Mouse (Mus musculus) common myeloid progenitor, adult 5-6 weeks (primary cell): ENCODE data around the gene Gsto2. TPM values are rescaled to one million over a fixed set of nuclear protein-coding genes. Genes with fewer than 3 reads are reported as not detected.
"Not testable (repeated sequence)": the region's sequence is repeated elsewhere in the genome, so short reads cannot be mapped to it uniquely, and the experiment has no call there.

Experiments used
- ATAC-seq: replicated peaks from 2 replicates; pipeline ENCODE4 v1.8.0; 2016; ENCODE audit warnings: low read depth, mild to moderate bottlenecking, moderate TSS enrichment, inconsistent platforms; ENCODE audit not compliant: poor library complexity, severe bottlenecking
- total RNA-seq: library from RNA; stranded (forward); fragments of 200-1000, 187-1606 nt; gene quantifications from 2 replicates; pipeline ENCODE4 v1.2.3, GENCODE M21; 2017

The Gsto2 gene
- not detected in 2 replicates for total RNA-seq

DNA sequence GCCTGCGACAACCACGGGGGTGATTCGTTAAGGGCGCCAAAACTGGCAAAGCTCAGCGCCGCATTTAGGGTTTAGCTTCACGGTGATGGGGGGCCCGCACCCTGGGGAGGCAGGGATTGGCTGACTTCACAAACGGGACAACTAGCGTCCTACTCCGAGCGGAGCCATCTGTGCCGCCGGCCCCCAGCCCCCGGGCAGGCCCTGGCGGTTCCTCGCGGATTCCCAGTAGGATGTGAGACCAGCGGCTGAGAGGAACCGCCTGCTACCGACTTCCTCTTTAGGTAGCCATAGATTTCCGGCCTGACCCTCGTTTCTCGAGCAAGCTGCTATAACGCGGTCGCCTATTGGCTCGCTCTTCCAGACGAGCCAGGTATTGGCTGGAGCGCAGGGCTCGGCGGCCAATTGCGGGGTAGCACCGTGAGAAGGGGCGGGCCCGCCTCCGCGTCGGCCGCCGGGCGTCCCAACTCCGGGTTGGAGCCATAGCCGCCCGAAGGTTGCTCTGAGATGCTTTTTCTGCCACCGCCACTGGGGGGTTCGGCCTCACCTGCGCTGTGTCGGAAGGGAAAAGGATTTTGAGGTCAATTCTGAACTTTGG lies at the start of gene Gsto2:
Gene Gsto2 (plus strand): TSS at position 182 of the 595 bp plus-strand sequence.
- ATAC-seq, result peak; percentile 99

- ATAC-seq, result no peak
Measured at GRCm38 (mm10) chr19:47817692-47818091, 47.6 kb upstream of the Gsto2 start.

DNA sequence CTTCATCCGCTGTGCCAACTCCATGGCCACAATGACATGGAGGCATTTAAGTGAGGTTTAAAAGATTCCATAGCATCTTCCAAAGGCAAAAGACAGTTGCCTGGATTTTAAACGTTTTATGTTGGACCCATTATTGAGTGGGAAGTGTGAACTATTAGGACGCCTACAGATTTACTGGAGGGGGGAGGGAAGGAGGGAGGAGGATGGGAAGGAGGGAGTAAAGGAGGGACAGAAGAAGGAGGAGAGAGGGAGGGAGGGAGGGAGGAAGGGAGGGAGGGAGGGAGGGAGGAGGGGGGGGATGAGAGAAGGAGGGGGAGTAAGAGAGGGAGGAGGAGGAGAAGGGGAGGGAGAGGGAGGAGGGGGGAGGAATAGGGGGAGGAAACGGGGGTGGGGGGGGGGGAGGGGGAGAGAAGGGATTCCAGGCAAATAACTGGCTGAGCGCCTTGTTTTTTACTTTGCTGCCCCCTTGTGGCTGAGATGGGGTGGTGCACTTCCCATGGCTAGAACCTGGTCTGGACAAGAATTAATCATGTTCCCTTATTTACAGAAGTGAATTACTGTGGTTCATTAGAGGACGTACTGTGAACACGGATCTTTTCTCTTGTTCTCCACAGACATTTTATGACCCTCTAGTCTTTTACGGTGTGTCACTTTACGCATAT lies 44.4 kb upstream of the Gsto2 start:
- peak; percentile 92 for ATAC-seq

- ATAC-seq, result peak; percentile 72
Measured at GRCm38 (mm10) chr19:47821494-47821872, 43.9 kb upstream of the Gsto2 start.

DNA sequence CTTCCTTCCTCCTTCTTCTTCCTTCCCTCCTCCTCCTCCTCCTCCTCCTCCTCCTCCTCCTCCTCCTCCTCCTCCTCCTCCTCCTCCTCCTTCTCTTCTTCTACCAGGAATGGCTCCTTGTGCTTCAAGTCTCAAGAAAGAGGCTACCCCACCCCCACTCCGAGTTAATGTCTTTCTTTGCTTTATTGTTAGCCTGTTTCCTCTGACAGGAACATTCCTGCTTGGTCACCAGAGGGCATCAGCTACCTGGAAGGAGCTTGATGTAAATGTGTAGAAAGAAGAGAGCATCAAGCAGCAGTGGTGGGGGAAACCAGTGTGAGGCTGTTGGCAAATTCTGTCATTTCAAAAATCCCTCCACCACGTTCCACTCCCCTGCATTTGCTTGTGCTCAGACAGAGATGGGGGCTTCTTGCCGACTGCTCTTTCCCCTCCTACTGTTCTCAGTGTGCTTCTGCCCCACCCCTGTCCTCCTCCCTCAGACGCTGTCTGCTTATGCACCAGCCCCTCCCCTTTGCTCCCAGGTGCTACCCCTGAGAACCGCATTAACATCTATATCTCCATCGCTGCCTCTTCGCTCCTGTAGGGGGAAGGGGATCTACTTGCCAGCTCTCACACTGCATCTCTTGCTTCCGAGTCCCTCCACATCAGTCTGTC lies 43.1 kb upstream of the Gsto2 start:
- ATAC-seq, result no peak

GRCm38 (mm10) chr19:47824026-47824425 lies 41.3 kb upstream of the Gsto2 start:
- no peak for ATAC-seq

DNA sequence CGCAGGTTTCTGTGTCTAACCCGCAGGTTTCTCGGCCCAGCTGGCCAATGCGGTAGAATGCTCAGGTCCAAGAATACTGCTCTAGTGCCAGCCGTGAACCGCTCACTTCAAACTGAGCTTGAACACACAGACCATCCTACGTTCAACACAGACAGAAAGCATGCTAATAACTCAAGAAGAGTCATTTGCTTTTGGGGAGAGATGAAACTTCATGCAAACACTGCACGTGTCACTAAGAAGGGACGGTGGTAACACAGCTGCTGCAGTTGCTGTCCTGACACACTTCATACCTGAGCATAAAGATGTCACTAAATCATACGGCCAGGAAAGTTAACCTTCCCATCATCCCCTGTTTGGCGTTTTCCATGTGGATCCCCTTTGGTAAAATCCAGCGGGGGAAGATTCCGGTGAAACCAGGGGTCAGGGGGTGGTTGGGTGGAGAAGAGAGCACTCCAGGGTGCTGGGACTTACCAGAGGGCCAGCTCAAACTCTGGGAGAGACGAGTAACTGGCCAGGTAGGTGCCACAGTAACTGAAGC lies 35.4 kb upstream of the Gsto2 start:
- ATAC-seq, result no peak

- ATAC-seq, result no peak
Measured at GRCm38 (mm10) chr19:47831111-47831510, 34.2 kb upstream of the Gsto2 start.

DNA sequence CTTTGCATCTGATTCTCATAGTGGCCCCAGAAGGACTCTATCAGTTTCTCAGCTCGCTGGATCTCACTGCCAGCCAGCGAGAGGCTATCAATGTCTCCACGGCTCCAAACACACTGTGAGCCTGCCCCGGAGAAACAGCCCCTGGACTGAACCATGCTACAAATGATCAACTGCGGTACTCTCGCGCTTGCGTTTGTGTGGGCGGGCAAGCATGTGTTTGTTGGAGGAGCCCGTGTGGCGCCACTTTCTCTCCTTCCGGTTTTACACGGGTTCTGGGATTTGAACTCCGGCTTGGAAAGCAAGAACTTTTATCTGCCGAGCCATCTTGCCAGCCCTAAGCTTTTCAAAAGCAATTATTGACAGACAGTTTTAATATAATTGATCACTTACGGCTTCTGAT lies 33.0 kb upstream of the Gsto2 start:
- ATAC-seq, result no peak

DNA sequence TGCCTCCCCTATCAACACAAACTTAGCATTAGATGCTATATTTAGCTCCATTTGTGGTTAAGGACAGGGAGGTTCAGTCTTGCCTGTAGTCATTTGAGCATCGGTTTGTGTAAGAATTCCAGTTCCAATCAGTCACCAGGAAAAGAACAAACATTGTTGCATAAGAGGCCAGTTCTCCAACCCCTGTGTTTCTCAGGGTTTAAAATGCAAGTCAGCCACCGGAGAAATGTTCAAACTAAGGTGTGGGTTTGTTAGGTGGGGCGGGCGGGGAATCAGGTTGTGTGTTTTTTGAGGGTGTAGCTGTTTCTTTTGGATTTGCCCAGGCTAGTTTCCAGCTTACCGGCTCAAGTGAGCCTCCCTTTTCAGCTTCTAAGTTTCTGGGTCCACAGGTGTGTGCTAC lies 30.7 kb upstream of the Gsto2 start:
- ATAC-seq, result no peak

DNA sequence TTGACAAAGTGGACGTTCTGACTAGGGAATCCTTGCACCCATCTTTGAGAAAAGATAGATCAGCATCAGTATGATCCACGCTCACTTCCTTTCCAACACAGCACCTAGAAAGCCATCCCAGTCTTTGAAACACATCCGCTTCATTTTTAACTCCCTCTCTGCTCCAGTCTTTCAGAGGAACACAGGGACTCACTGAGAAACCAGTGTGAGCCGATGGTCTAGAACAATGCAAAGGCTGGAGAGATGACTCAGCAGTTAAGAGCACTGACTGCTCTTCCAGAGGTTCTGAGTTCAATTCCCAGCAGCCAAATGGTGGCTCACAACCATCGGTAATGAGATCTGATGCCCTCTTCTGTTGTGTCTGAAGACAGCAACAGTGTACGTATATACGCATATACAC lies 29.6 kb upstream of the Gsto2 start:
- no peak for ATAC-seq

GRCm38 (mm10) chr19:47836701-47837526 lies 28.4 kb upstream of the Gsto2 start:
- peak; percentile 98 for ATAC-seq

GRCm38 (mm10) chr19:47837527-47837901 lies 27.8 kb upstream of the Gsto2 start:
- peak; percentile 48 for ATAC-seq

DNA sequence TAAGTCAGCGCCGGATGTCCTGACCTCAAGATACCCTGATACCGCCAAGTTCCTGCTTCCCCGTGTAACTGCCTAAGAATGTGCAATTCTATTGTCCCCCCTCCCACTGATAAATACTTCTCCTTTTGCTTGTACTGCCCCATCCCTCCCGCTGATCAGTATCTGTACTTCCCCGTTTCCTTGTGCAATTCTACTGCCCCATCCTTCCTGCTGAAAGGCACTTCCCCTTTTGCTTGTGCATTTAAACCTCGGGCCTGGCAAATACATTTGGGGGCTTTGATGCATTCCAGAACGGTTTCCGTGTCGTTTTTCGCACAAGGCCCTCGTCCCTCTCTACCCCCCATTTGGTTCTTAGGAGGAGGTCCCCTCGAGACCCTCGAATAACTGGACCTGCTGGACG lies 24.1 kb upstream of the Gsto2 start:
- ATAC-seq, result not testable (repeated sequence)

DNA sequence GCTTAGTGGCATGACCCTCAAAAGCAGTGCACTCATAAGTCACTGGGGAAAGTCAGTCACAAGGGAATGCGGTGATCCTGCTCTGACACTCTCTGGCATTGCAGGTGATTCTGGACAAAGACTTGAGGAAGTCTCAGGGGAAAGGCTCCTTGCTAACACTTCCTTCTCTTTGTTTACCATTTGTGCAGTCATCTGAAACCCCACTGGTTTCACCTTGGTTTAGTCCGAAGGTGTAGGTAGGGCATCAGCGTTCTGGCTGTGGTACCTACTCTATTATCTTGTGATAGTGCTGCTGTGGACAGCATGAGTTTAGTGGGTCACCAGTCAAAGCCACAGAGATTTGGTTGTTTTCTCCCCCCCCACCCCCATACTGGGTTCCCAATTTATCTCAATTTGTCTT lies 15.6 kb upstream of the Gsto2 start:
- no peak for ATAC-seq

- not testable (repeated sequence) for ATAC-seq
Measured at GRCm38 (mm10) chr19:47852131-47852530, 13.2 kb upstream of the Gsto2 start.

- ATAC-seq, result no peak
Measured at GRCm38 (mm10) chr19:47853053-47853452, 12.3 kb upstream of the Gsto2 start.

GRCm38 (mm10) chr19:47853951-47854795 lies 11.2 kb upstream of the Gsto2 start:
- ATAC-seq, result peak; percentile 34
